Mouse (Mus musculus): ENCODE results near the gene Wdr45. TPM values are rescaled to one million over a fixed set of nuclear protein-coding genes. Genes with fewer than 3 reads are reported as not detected.
"Not testable (repeated sequence)": the region's sequence is repeated elsewhere in the genome, so short reads cannot be mapped to it uniquely, and the experiment has no call there.

Wdr45 gene
- polyA plus RNA-seq, 1 experiment from 2014 or later: 32.5 TPM

DNA sequence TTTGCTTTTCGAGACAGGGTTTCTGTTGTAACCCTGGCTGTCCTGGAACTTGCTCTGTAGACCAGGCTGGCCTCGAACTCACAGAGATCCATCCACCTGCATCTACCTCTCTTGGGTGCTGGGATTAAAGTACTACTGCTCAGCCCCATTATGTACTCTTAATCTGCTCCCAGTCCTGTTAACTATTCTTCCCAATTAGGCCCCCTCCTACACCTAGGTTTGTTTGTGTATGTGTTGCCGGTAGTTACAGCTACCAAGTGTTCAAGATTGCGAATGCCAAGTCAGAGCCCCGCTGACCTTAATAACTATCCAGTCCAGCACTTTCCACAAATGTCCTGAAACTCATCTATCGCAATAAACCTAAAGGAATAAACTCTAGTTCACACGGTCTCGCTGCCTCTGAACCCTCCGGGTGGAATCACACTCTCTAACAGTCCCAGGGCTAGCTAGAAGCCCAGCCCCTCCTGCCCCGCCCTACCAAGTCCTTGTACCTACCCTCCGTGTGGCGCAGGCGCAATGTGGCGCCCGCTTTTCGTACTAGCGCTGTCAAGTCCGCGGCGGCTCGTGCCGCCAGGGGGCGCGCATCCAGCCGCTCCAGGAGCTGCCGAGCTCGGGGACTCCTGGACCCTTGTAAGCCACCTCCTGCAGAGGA lies 34.6 kb upstream of the Wdr45 start:
- peak; percentile 92 for ATAC-seq (ENCODE audit: insufficient read depth, low FRiP score, low read depth)
- H3K4me2 ChIP-seq: peak overlapping the region; percentile 57
- no peaks in the 10 kb centered on the region for H3K36me3 ChIP-seq
- no peaks in the 10 kb centered on the region for H3K4me1 ChIP-seq
- H3K9ac ChIP-seq: peak overlapping the region; percentile 22; the same call in 1 of the 2 replicates
- no peak overlapping the region for H3K27ac ChIP-seq
- peak overlapping the region; percentile 28 for H3K4me3 ChIP-seq (replicated peaks)
- no peaks in the 10 kb centered on the region for H3K9me3 ChIP-seq
- H3K27me3 ChIP-seq (replicated peaks): no peaks in the 10 kb centered on the region
- WGBS: 24% methylated on average over 25 of the region's 27 CpGs

DNA sequence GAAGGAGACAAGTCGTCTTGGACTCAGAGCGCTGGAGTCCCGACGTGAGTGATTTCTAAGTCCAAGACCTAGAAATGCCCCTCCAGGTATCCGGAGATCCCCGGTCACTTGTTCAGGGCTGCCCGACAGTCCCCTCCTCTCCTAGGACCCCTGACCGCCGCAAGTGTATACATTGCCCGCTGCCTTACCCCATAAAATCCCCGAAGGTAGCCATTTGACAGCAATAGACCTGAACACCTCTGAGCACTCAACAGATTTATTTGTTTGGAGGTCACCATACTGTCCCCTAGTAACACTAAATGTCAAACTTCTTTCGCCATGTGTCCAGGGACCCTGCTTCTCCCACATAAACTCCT lies 34.1 kb upstream of the Wdr45 start:
- Histone ChIP-seq H3K27me3 (replicated peaks) (no peaks in the 10 kb centered on the region), H3K36me3 (no peaks in the 10 kb centered on the region), H3K4me2 (peak overlapping the region; percentile 57), H3K4me3 (replicated peaks) (peak overlapping the region; percentile 28; the same call in 1 of the 2 replicates), H3K4me1 (no peaks in the 10 kb centered on the region), H3K9me3 (no peaks in the 10 kb centered on the region), H3K9ac (peak overlapping the region; percentile 22; the same call in 1 of the 2 replicates), H3K27ac (no peak overlapping the region)
- no peak; the same call in 1 of the 2 replicates for ATAC-seq (ENCODE audit: insufficient read depth, low FRiP score, low read depth)
- WGBS: 29% methylated on average over 12 of the region's 12 CpGs

DNA sequence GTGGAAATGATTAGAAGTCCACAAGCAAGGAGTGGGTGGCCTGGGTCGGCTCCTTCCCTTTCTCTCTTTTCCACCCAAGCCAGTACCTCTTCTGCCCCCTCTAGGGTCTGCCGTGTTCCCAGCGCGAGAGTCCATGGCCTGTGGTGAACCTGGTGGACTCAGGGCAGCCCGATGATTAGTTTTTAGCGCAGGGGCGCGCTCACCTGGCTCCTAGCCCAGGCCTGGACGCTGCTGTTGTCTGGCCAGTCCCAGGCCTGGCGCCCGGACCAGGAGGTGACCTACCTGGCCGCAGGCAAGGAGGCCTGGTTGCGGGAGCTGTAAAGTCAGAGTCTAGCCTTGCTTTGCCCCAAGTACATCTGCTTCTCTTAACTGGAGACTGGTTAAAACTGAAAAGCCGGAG lies 33.3 kb upstream of the Wdr45 start, which contains the start of gene Magix:
Gene Magix, minus strand, starts transcription at position 388 of the 400 bp plus-strand sequence.
- H3K27me3 ChIP-seq (replicated peaks): no peaks in the 10 kb centered on the region
- no peaks in the 10 kb centered on the region for H3K36me3 ChIP-seq
- H3K9me3 ChIP-seq: no peaks in the 10 kb centered on the region
- 61% methylated on average over 14 of the region's 14 CpGs for WGBS
- no peak within 1 kb of the TSS for H3K27ac ChIP-seq
- peak within 1 kb of the TSS; percentile 57 for H3K4me2 ChIP-seq
- no peak for ATAC-seq (ENCODE audit: insufficient read depth, low FRiP score, low read depth)
- H3K9ac ChIP-seq: peak within 1 kb of the TSS; percentile 22; the same call in 1 of the 2 replicates
- no peaks in the 10 kb centered on the region for H3K4me1 ChIP-seq
- peak within 1 kb of the TSS; percentile 28; the same call in 1 of the 2 replicates for H3K4me3 ChIP-seq (replicated peaks)

- Histone ChIP-seq H3K27me3 (replicated peaks) (no peaks in the 10 kb centered on the region), H3K27ac (no peak overlapping the region), H3K36me3 (no peaks in the 10 kb centered on the region), H3K4me3 (replicated peaks) (no peak overlapping the region), H3K4me2 (no peak overlapping the region), H3K9me3 (no peaks in the 10 kb centered on the region), H3K4me1 (no peaks in the 10 kb centered on the region), H3K9ac (no peak overlapping the region)
- no peak for ATAC-seq (ENCODE audit: insufficient read depth, low FRiP score, low read depth)
- WGBS: 95% methylated on average over 2 of the region's 2 CpGs
Measured at GRCm38 (mm10) chrX:7688321-7688720, 25.8 kb upstream of the Wdr45 start.

DNA sequence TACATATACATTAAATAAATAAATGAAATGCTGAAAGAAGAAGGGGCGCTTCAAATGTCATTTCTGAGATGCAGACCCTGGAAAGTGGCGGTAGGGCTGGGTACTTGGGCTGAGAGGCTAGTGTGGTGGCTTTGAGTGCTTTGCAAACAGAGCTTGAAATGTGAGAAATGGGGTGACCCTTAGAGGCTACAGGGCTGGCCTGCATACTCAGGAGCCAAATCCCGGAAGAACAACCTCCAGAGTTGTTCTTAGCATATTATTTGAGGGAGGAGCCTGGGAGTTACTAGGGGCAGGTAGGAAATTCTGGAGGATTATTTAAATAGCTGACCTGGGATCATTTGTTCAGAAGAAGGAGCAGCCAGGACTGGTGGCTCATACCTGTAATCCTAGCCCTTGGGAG lies 23.6 kb upstream of the Wdr45 start:
- Histone ChIP-seq H3K27ac (no peak overlapping the region), H3K9ac (no peak overlapping the region), H3K4me2 (no peak overlapping the region), H3K9me3 (no peaks in the 10 kb centered on the region), H3K36me3 (no peaks in the 10 kb centered on the region), H3K4me1 (no peaks in the 10 kb centered on the region), H3K27me3 (replicated peaks) (no peaks in the 10 kb centered on the region), H3K4me3 (replicated peaks) (no peak overlapping the region)
- WGBS: 53% methylated on average over 3 of the region's 3 CpGs
- no peak for ATAC-seq (ENCODE audit: insufficient read depth, low FRiP score, low read depth)

GRCm38 (mm10) chrX:7692862-7693261 lies 21.3 kb upstream of the Wdr45 start:
- WGBS: 44% methylated on average over 4 of the region's 4 CpGs
- no peaks in the 10 kb centered on the region for H3K27me3 ChIP-seq (replicated peaks)
- H3K9ac ChIP-seq: no peak overlapping the region
- no peak overlapping the region for H3K4me3 ChIP-seq (replicated peaks)
- ATAC-seq (ENCODE audit: insufficient read depth, low FRiP score, low read depth): no peak
- H3K27ac ChIP-seq: no peak overlapping the region
- no peaks in the 10 kb centered on the region for H3K9me3 ChIP-seq
- no peak overlapping the region for H3K4me2 ChIP-seq
- no peaks in the 10 kb centered on the region for H3K4me1 ChIP-seq
- H3K36me3 ChIP-seq: no peaks in the 10 kb centered on the region

DNA sequence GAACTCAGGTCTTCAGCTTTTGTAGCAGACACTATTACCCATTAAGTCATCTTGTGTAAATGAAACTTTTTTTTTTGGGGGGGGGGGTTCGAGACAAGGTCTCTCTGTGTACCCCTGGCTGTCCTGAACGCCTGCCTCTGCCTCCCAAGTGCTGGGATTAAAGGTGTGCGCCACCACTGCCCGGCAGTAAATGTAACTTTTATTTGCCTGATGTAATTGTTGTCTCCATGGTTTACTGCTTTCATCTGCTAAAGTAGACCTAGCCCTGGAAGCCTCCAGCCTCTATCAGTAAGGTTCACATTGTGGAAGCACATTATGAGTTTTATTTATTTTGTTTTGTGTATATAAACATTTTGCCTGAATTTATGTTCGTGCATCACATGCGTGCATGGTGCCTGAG lies 17.6 kb upstream of the Wdr45 start:
- Histone ChIP-seq H3K4me1 (no peaks in the 10 kb centered on the region), H3K36me3 (no peaks in the 10 kb centered on the region), H3K9ac (no peak overlapping the region), H3K4me3 (replicated peaks) (peak overlapping the region; percentile 56; the same call in 1 of the 2 replicates), H3K27ac (no peak overlapping the region), H3K4me2 (peak overlapping the region; percentile 42), H3K27me3 (replicated peaks) (no peaks in the 10 kb centered on the region), H3K9me3 (no peaks in the 10 kb centered on the region)
- 43% methylated on average over 6 of the region's 6 CpGs for WGBS
- ATAC-seq (ENCODE audit: insufficient read depth, low FRiP score, low read depth): peak; percentile 7; the same call in 1 of the 2 replicates

- Histone ChIP-seq H3K36me3 (no peaks in the 10 kb centered on the region), H3K4me3 (replicated peaks) (peak within 1 kb of the TSS; percentile 56), H3K27me3 (replicated peaks) (no peaks in the 10 kb centered on the region), H3K9me3 (no peaks in the 10 kb centered on the region), H3K4me1 (no peaks in the 10 kb centered on the region), H3K9ac (peak within 1 kb of the TSS; percentile 26; the same call in 1 of the 2 replicates), H3K4me2 (peak within 1 kb of the TSS; percentile 51), H3K27ac (no peak within 1 kb of the TSS)
- 12% methylated on average over 33 of the region's 33 CpGs for WGBS
- peak; percentile 92 for ATAC-seq (ENCODE audit: insufficient read depth, low FRiP score, low read depth)
Measured at GRCm38 (mm10) chrX:7696954-7697381, 17.2 kb upstream of the Wdr45 start, which contains the start of gene Gpkow. Gene Gpkow (plus strand): TSS chrX:7697131.

GRCm38 (mm10) chrX:7713764-7714134 lies 384 bp upstream of the Wdr45 start:
- H3K27me3 ChIP-seq (replicated peaks); H3K27ac ChIP-seq; ATAC-seq (ENCODE audit: insufficient read depth, low FRiP score, low read depth); H3K9ac ChIP-seq; H3K36me3 ChIP-seq; H3K4me1 ChIP-seq; H3K9me3 ChIP-seq: not testable (repeated sequence)
- WGBS: 21% methylated on average over 6 of the region's 12 CpGs
- peak overlapping the region; percentile 46 for H3K4me2 ChIP-seq
- peak overlapping the region; percentile 38 for H3K4me3 ChIP-seq (replicated peaks)

- not testable (repeated sequence) for H3K9me3 ChIP-seq; H3K9ac ChIP-seq; ATAC-seq (ENCODE audit: insufficient read depth, low FRiP score, low read depth); H3K27me3 ChIP-seq (replicated peaks); H3K36me3 ChIP-seq; H3K4me2 ChIP-seq; H3K27ac ChIP-seq; H3K4me1 ChIP-seq; H3K4me3 ChIP-seq (replicated peaks)
- 24% methylated on average over 1 of the region's 1 CpGs for WGBS
Measured at GRCm38 (mm10) chrX:7716058-7716457, 1.9 kb downstream of the Wdr45 start.

GRCm38 (mm10) chrX:7721514-7722281 lies 7.6 kb downstream of the Wdr45 start, which contains the start of gene Gm45208:
Gene Gm45208 (plus strand): TSS chrX:7722245.
- WGBS: 18% methylated on average over 22 of the region's 22 CpGs
- peaks cover 6% of the 10 kb centered on the region; the same call in 1 of the 2 replicates for H3K4me1 ChIP-seq

DNA sequence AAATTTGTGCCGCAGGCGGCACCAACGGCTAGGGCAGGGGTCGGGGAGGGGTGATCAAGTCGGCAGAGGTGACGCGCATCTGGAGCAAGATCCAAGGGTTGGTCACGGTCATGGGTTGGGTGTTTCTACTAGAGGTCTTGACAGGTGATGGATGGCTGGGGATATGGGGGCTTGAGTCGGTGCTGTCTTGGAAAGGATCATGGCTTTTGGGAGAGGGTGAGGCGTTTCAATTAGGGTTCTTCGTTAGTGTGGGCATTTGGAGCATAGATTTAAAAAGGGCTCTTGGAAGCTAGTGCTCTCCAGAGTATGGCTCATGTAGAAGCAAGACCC lies 8.1 kb downstream of the Wdr45 start:
- no peaks in the 10 kb centered on the region for H3K27me3 ChIP-seq (replicated peaks)
- H3K9ac ChIP-seq: no peak overlapping the region
- H3K4me2 ChIP-seq: peak overlapping the region; percentile 52
- peak overlapping the region; percentile 58 for H3K4me3 ChIP-seq (replicated peaks)
- H3K9me3 ChIP-seq: no peaks in the 10 kb centered on the region
- H3K36me3 ChIP-seq: no peaks in the 10 kb centered on the region
- H3K27ac ChIP-seq: peak overlapping the region; percentile 95
- no peak for ATAC-seq (ENCODE audit: insufficient read depth, low FRiP score, low read depth)
- WGBS: 30% methylated on average over 11 of the region's 11 CpGs
- peaks cover 6% of the 10 kb centered on the region; the same call in 1 of the 2 replicates for H3K4me1 ChIP-seq

More at GRCm38 (mm10) chrX:7721514-7722281, 7.6 kb downstream of the Wdr45 start, which contains the start of gene Gm45208:
- H3K4me3 ChIP-seq (replicated peaks): peak within 1 kb of the TSS; percentile 58
- peak within 1 kb of the TSS; percentile 52 for H3K4me2 ChIP-seq
- no peaks in the 10 kb centered on the region for H3K9me3 ChIP-seq
- H3K27me3 ChIP-seq (replicated peaks): no peaks in the 10 kb centered on the region
- peak within 1 kb of the TSS; percentile 95 for H3K27ac ChIP-seq
- no peaks in the 10 kb centered on the region for H3K36me3 ChIP-seq
- peak; percentile 91 for ATAC-seq (ENCODE audit: insufficient read depth, low FRiP score, low read depth)
- H3K9ac ChIP-seq: no peak within 1 kb of the TSS
